Mouse (Mus musculus): ENCODE measurements around the gene Plb1. TPM values are rescaled to one million over a fixed set of nuclear protein-coding genes. Genes with fewer than 3 reads are reported as not detected.

Gene Plb1
- polyA plus RNA-seq, 1 experiment from 2014 or later: not detected

GRCm38 (mm10) chr5:32280066-32280465, 47.6 kb downstream of the Plb1 start:
- Histone ChIP-seq H3K27me3 (ENCODE audit: control insufficient read depth, insufficient read depth, low read length) (no peaks in the 10 kb centered on the region), H3K4me1 (ENCODE audit: control insufficient read depth, insufficient read depth, low read length) (peaks cover 9% of the 10 kb centered on the region; the same call in 1 of the 2 replicates), H3K9ac (replicated peaks; ENCODE audit: low read depth, low read length) (no peak overlapping the region), H3K27ac (ENCODE audit: low read depth, low read length) (no peak overlapping the region), H3K4me2 (ENCODE audit: low read depth, low read length) (no peak overlapping the region), H3K9me3 (ENCODE audit: control insufficient read depth, low read length) (no peaks in the 10 kb centered on the region), H3K36me3 (ENCODE audit: control insufficient read depth, insufficient read depth, low read length) (no peaks in the 10 kb centered on the region), H3K4me3 (ENCODE audit: low read depth, low read length) (no peak overlapping the region)
- ATAC-seq (ENCODE audit: low read depth): no peak
- WGBS: 29% methylated on average over 3 of the region's 3 CpGs

- Histone ChIP-seq H3K9ac (replicated peaks; ENCODE audit: low read depth, low read length) (no peak overlapping the region), H3K4me2 (ENCODE audit: low read depth, low read length) (no peak overlapping the region), H3K9me3 (ENCODE audit: control insufficient read depth, low read length) (no peaks in the 10 kb centered on the region), H3K27ac (ENCODE audit: low read depth, low read length) (no peak overlapping the region), H3K4me1 (ENCODE audit: control insufficient read depth, insufficient read depth, low read length) (peaks cover 9% of the 10 kb centered on the region; the same call in 1 of the 2 replicates), H3K4me3 (ENCODE audit: low read depth, low read length) (no peak overlapping the region), H3K36me3 (ENCODE audit: control insufficient read depth, insufficient read depth, low read length) (no peaks in the 10 kb centered on the region), H3K27me3 (ENCODE audit: control insufficient read depth, insufficient read depth, low read length) (no peaks in the 10 kb centered on the region)
- WGBS: 71% methylated on average over 4 of the region's 4 CpGs
- no peak for ATAC-seq (ENCODE audit: low read depth)
Observed at GRCm38 (mm10) chr5:32282345-32282744, 49.8 kb downstream of the Plb1 start.

GRCm38 (mm10) chr5:32283457-32283856, 50.9 kb downstream of the Plb1 start:
- Histone ChIP-seq H3K27me3 (ENCODE audit: control insufficient read depth, insufficient read depth, low read length) (no peaks in the 10 kb centered on the region), H3K36me3 (ENCODE audit: control insufficient read depth, insufficient read depth, low read length) (no peaks in the 10 kb centered on the region), H3K4me3 (ENCODE audit: low read depth, low read length) (no peak overlapping the region), H3K9me3 (ENCODE audit: control insufficient read depth, low read length) (no peaks in the 10 kb centered on the region), H3K4me1 (ENCODE audit: control insufficient read depth, insufficient read depth, low read length) (0 out of 2 replicates have a peak, but pooled peaks cover 4% of the 10 kb centered on the region), H3K9ac (replicated peaks; ENCODE audit: low read depth, low read length) (no peak overlapping the region), H3K27ac (ENCODE audit: low read depth, low read length) (no peak overlapping the region), H3K4me2 (ENCODE audit: low read depth, low read length) (no peak overlapping the region)
- WGBS: 86% methylated on average over 2 of the region's 2 CpGs
- ATAC-seq (ENCODE audit: low read depth): no peak

- ATAC-seq (ENCODE audit: low read depth): no peak
- H3K9ac ChIP-seq (replicated peaks; ENCODE audit: low read depth, low read length): no peak overlapping the region
- H3K4me1 ChIP-seq (ENCODE audit: control insufficient read depth, insufficient read depth, low read length): no peaks in the 10 kb centered on the region
- H3K27ac ChIP-seq (ENCODE audit: low read depth, low read length): no peak overlapping the region
- H3K27me3 ChIP-seq (ENCODE audit: control insufficient read depth, insufficient read depth, low read length): no peaks in the 10 kb centered on the region
- no peak overlapping the region for H3K4me3 ChIP-seq (ENCODE audit: low read depth, low read length)
- H3K9me3 ChIP-seq (ENCODE audit: control insufficient read depth, low read length): no peaks in the 10 kb centered on the region
- H3K4me2 ChIP-seq (ENCODE audit: low read depth, low read length): no peak overlapping the region
- 76% methylated on average over 4 of the region's 4 CpGs for WGBS
- no peaks in the 10 kb centered on the region for H3K36me3 ChIP-seq (ENCODE audit: control insufficient read depth, insufficient read depth, low read length)
Observed at GRCm38 (mm10) chr5:32286315-32286714, 53.8 kb downstream of the Plb1 start.

GRCm38 (mm10) chr5:32288021-32288420, 55.5 kb downstream of the Plb1 start:
- Histone ChIP-seq H3K27ac (ENCODE audit: low read depth, low read length) (no peak overlapping the region), H3K9ac (replicated peaks; ENCODE audit: low read depth, low read length) (no peak overlapping the region)

GRCm38 (mm10) chr5:32291316-32291715, 58.8 kb downstream of the Plb1 start:
- 84% methylated on average over 2 of the region's 2 CpGs for whole genome bisulfite sequencing
- Histone ChIP-seq H3K36me3 (ENCODE audit: control insufficient read depth, insufficient read depth, low read length) (no peaks in the 10 kb centered on the region), H3K4me2 (ENCODE audit: low read depth, low read length) (no peak overlapping the region), H3K9ac (replicated peaks; ENCODE audit: low read depth, low read length) (no peak overlapping the region), H3K4me1 (ENCODE audit: control insufficient read depth, insufficient read depth, low read length) (no peaks in the 10 kb centered on the region), H3K27me3 (ENCODE audit: control insufficient read depth, insufficient read depth, low read length) (no peaks in the 10 kb centered on the region), H3K4me3 (ENCODE audit: low read depth, low read length) (no peak overlapping the region), H3K27ac (ENCODE audit: low read depth, low read length) (no peak overlapping the region), H3K9me3 (ENCODE audit: control insufficient read depth, low read length) (no peaks in the 10 kb centered on the region)
- ATAC-seq (ENCODE audit: low read depth): no peak

More at GRCm38 (mm10) chr5:32288021-32288420, 55.5 kb downstream of the Plb1 start:
- no peaks in the 10 kb centered on the region for H3K36me3 ChIP-seq (ENCODE audit: control insufficient read depth, insufficient read depth, low read length)
- H3K27me3 ChIP-seq (ENCODE audit: control insufficient read depth, insufficient read depth, low read length): no peaks in the 10 kb centered on the region
- no peaks in the 10 kb centered on the region for H3K9me3 ChIP-seq (ENCODE audit: control insufficient read depth, low read length)
- H3K4me3 ChIP-seq (ENCODE audit: low read depth, low read length): no peak overlapping the region
- no peak for ATAC-seq (ENCODE audit: low read depth)
- H3K4me2 ChIP-seq (ENCODE audit: low read depth, low read length): no peak overlapping the region
- H3K4me1 ChIP-seq (ENCODE audit: control insufficient read depth, insufficient read depth, low read length): no peaks in the 10 kb centered on the region

GRCm38 (mm10) chr5:32302991-32303921, 70.7 kb downstream of the Plb1 start:
- Histone ChIP-seq H3K4me3 (ENCODE audit: low read depth, low read length) (0 out of 2 replicates have a peak overlapping the region, but pooled peaks have one; percentile 3), H3K4me1 (ENCODE audit: control insufficient read depth, insufficient read depth, low read length) (no peaks in the 10 kb centered on the region), H3K9ac (replicated peaks; ENCODE audit: low read depth, low read length) (0 out of 2 replicates have a peak overlapping the region, but pooled peaks have one; percentile 12), H3K4me2 (ENCODE audit: low read depth, low read length) (peak overlapping the region; percentile 46), H3K27ac (ENCODE audit: low read depth, low read length) (no peak overlapping the region), H3K36me3 (ENCODE audit: control insufficient read depth, insufficient read depth, low read length) (no peaks in the 10 kb centered on the region), H3K27me3 (ENCODE audit: control insufficient read depth, insufficient read depth, low read length) (no peaks in the 10 kb centered on the region), H3K9me3 (ENCODE audit: control insufficient read depth, low read length) (no peaks in the 10 kb centered on the region)
- peak; percentile 90; the same call in 1 of the 2 replicates for ATAC-seq (ENCODE audit: low read depth)
- WGBS: 9% methylated on average over 23 of the region's 23 CpGs

GRCm38 (mm10) chr5:32307106-32307505, 74.6 kb downstream of the Plb1 start:
- Histone ChIP-seq H3K9ac (replicated peaks; ENCODE audit: low read depth, low read length) (no peak overlapping the region), H3K4me2 (ENCODE audit: low read depth, low read length) (no peak overlapping the region), H3K4me3 (ENCODE audit: low read depth, low read length) (no peak overlapping the region), H3K36me3 (ENCODE audit: control insufficient read depth, insufficient read depth, low read length) (no peaks in the 10 kb centered on the region), H3K27me3 (ENCODE audit: control insufficient read depth, insufficient read depth, low read length) (no peaks in the 10 kb centered on the region), H3K4me1 (ENCODE audit: control insufficient read depth, insufficient read depth, low read length) (no peaks in the 10 kb centered on the region), H3K9me3 (ENCODE audit: control insufficient read depth, low read length) (no peaks in the 10 kb centered on the region), H3K27ac (ENCODE audit: low read depth, low read length) (no peak overlapping the region)
- 74% methylated on average over 2 of the region's 2 CpGs for WGBS
- ATAC-seq (ENCODE audit: low read depth): no peak

- H3K27ac ChIP-seq (ENCODE audit: low read depth, low read length): no peak overlapping the region
- H3K9ac ChIP-seq (replicated peaks; ENCODE audit: low read depth, low read length): no peak overlapping the region
- H3K4me3 ChIP-seq (ENCODE audit: low read depth, low read length): no peak overlapping the region
- H3K27me3 ChIP-seq (ENCODE audit: control insufficient read depth, insufficient read depth, low read length): no peaks in the 10 kb centered on the region
- no peak overlapping the region for H3K4me2 ChIP-seq (ENCODE audit: low read depth, low read length)
- H3K4me1 ChIP-seq (ENCODE audit: control insufficient read depth, insufficient read depth, low read length): no peaks in the 10 kb centered on the region
- no peaks in the 10 kb centered on the region for H3K36me3 ChIP-seq (ENCODE audit: control insufficient read depth, insufficient read depth, low read length)
- 84% methylated on average over 4 of the region's 4 CpGs for WGBS
- no peaks in the 10 kb centered on the region for H3K9me3 ChIP-seq (ENCODE audit: control insufficient read depth, low read length)
- no peak for ATAC-seq (ENCODE audit: low read depth)
Observed at GRCm38 (mm10) chr5:32308647-32309046, 76.1 kb downstream of the Plb1 start.
